Mouse (Mus musculus) erythroblast, adult 5-6 weeks (primary cell): ENCODE results near the gene Trim14. TPM values are rescaled to one million over a fixed set of nuclear protein-coding genes. Genes with fewer than 3 reads are reported as not detected.

Experiments used
- ATAC-seq: replicated peaks from 2 replicates; pipeline ENCODE4 v1.8.0; 2016; ENCODE audit warnings: moderate number of reproducible peaks, mild to moderate bottlenecking, moderate TSS enrichment, inconsistent platforms; ENCODE audit not compliant: poor library complexity, low FRiP score, severe bottlenecking
- total RNA-seq, 2 experiments: library from RNA; stranded (forward) in 1 of 2; stranded (reverse) in 1 of 2; fragments of 150-400 nt in 1 of 2; fragments of 200-764, 138-1000 nt in 1 of 2; gene quantifications; 2 replicates each; pipeline versions ENCODE4 v1.2.3 to v1.2.4; 2015 to 2017; ENCODE audit warnings: low replicate concordance in 2 of 2

Trim14 gene
- total RNA-seq, 2 experiments from 2014 or later = 6.5 to 16.5 TPM

DNA sequence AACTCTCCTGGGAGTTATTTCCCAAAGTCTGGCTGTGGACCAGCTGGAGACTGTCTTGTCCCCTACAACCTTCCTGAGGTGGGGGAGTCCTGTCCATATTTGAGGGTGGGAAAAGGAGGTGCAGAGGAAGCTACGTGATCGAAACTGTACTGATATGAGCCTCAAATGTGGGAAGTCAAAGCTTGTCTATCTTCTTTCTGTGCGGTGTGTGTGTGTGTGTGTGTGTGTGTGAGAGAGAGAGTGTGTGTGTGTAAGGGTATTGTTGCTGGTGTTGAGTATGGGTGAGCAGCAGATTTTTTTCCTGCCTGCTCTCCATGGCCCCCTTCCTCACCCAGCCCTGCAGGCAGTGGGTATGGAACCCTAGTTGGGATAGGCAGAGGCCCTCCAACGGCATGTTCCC is 28.3 kb upstream of the Trim14 start:
- no peak for ATAC-seq

DNA sequence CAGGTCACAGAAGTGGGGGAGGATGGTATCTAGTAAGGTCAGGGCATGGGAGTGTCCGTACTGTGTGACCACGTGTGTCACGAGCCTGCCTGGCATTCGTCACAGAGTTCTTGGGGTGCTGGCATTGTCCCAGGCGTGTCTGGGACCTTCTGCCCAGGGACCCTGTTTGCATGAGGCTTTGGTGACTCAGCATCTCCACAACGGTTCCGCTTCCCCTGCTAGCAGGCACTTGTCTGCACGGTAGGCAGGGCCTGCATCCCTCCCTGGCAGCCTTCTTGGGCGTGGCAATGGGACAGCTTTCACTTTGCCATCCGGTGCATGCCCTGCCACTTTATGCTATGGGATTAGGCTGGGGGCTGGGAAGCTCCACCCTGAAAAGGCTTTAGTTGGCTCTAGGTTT is 27.9 kb upstream of the Trim14 start:
- ATAC-seq = peak; percentile 67

- no peak for ATAC-seq
Measured at GRCm38 (mm10) chr4:46562841-46563240, 26.9 kb upstream of the Trim14 start.

DNA sequence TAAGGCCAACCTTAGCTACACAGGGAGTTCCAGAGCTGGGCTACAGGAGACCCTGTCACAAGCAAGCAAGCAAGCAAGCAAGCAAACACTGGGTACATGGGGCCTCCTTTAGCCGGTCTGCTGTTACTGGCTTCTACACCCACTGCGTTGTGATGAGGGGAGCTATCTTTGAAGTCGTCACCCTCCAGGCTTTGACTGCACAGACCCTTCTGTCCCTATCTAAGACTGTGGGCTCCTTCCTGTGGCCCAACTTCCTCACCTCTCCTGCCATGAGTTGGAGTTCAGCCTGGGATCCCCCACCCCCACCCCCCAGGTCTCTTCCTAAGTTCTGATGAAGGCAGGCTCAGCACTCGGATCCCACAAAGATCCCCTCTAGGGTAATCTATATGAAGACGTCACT is 26.1 kb upstream of the Trim14 start:
- no peak for ATAC-seq

DNA sequence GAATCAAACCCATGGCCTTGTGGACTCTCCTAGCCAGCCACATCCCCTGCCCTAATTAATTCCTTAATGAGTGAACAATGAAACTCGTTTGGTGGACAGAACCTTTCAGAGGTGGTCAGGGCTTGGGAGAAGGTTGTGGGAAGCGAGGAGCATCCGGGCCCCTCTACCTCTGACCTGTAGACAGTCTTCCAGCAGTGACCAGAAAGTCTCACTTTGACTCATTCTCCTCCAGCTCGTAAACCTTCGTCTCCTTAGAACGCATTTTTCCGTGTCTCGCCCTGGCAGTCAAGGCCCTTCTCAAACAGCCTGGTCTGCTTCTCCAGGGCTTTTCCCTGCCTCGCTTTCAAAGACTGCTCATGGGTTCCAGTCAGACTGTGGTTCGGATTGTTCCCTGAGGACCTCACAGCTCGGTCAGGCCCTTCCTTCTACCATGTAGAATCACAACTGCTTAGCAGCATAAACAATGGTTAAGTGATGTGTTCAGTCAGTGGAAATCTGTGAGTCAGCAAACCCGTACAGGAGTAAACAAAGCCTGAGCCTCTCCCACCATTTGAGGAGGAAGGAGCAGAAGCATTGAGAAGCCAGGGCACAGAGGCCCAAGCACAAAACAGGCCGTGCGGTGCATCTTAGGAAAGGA is 24.2 kb upstream of the Trim14 start:
- ATAC-seq = no peak

GRCm38 (mm10) chr4:46558672-46559667 is 23.0 kb upstream of the Trim14 start:
- no peak for ATAC-seq

- ATAC-seq = no peak
Measured at GRCm38 (mm10) chr4:46556933-46557332, 21.0 kb upstream of the Trim14 start.

GRCm38 (mm10) chr4:46555762-46556161 is 19.8 kb upstream of the Trim14 start:
- ATAC-seq = no peak

- no peak for ATAC-seq
Measured at GRCm38 (mm10) chr4:46554295-46555069, 18.5 kb upstream of the Trim14 start.

DNA sequence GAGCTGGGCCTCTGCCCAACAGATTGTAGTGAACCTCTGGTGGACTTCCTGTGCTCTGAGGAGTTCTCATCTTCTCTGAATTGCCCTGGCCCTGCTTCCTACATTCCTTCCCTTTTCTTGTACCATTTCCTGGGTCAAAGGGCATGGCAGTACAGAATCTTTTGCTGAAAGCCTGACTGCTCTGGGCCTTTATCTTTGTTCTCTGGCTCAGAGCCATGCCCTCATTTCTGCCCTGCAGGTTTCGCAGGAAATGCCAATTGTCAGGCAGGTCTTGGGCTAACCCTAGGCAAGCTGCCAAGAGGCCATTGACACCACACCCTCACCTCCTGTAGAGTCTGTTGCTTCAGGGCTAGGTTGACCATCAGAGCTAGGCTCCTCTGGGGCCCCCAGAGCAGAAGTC is 17.9 kb upstream of the Trim14 start:
- ATAC-seq = no peak

DNA sequence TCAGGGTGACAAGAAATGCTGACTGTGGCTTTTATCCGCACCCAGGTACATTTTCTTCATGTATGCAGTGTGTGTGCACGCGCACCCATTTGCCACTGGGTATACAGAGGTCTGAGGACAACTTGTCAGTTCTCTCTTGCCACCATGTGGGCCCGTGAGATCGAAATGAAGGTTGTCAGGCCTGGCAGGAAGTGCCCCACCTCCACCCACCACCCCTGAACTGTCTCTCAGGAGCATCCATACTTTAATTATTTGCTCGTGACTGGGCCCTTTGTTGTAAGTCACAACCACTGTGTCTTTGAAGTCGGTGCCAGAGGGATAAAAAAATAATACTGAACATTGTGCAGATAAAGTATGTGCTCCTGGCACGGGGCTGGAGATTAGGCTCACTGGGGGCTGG is 14.5 kb upstream of the Trim14 start:
- ATAC-seq = no peak

DNA sequence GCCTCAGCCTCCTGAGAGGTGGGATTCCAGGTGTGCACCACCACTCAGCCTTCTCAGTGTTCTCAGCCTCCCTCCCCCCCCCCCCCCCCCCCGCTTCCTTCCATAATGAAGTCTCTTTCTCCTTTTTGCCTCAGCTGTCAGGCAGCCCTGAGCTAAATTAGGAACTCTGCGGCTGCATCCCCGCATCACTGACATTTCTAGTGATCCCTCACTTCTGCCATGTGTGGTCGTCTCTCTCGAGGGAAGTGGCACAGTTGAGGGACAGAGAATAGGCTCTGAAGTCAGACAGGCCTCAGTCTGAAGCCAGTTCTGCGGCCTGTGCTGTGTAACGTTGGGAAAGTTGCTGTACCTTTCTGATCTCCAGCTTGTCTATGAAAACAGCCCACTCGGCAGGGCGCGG is 14.0 kb upstream of the Trim14 start:
- ATAC-seq = no peak

DNA sequence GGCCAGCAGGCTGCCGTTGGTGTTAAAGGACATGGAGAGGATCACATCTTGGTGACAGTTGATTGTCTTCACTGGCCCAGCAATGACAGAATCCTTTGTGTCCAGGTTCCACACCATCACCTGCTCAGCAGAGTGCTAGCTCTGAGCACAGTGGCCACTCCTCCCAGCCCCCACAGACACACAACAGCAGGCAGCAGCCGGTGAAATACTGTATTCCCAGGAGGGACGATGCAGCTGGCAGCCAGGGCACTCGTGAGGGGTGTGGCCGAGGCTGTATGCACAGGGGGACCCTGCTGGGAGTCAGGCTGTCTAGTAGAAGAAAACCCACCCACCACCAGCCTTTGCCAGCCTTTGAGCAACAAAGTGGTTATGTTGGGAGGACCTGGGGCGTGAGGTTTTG is 10.8 kb upstream of the Trim14 start:
- ATAC-seq = no peak

DNA sequence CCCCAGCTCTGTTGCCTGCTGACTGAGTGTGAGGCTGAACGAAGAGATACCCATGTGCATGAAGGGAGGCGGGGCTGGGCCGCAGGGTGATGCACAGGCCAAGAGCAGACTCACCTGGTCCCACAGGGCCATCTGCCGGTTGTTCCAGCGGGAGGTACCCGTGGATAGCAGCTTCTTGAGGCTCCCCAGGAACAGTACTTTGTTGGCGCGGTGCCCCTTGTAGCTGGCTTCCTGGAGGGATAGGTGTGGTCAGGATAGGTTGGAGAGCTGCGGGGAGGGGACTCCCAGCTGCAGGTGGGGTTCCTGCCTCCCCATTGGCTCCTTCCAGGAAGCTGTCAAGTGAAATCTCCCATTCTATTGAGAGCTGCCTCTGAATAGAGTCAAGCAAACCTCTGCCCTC is 9.6 kb upstream of the Trim14 start:
- ATAC-seq = no peak

- no peak for ATAC-seq
Measured at GRCm38 (mm10) chr4:46544313-46544712, 8.4 kb upstream of the Trim14 start.

DNA sequence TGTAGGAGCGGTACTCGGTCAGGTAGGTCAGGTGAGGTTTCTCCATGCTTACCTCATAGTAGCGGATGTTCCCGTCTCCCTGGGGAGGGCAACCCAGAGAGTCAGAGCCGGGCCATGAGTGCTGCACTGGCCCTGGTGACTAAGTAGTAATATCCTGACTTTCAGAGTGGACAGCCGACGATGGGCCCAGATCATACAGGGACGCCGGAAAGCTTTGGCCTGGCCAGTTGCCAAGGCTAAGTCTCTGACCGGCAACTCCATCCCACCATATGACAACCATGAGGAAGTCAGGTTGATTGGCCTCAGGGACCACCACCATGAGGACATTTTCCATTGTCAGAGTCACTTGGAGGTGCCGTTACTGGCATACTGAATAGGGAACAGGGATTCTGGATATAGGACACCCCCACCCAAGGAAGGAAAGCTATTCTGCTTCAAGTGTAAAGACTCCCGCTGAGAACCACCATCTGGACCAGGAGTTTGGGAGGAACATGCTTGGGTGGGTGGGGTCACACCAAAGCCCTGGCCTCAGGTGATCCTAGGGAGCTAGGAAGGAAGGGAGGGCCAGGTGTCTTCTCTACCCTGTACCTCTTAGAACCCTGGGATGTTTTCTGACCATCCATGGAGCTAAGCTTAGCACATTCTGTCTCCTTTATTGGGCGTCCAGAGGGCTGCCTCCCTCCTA is 7.6 kb upstream of the Trim14 start:
- ATAC-seq = peak; percentile 12; the same call in 1 of the 2 replicates

DNA sequence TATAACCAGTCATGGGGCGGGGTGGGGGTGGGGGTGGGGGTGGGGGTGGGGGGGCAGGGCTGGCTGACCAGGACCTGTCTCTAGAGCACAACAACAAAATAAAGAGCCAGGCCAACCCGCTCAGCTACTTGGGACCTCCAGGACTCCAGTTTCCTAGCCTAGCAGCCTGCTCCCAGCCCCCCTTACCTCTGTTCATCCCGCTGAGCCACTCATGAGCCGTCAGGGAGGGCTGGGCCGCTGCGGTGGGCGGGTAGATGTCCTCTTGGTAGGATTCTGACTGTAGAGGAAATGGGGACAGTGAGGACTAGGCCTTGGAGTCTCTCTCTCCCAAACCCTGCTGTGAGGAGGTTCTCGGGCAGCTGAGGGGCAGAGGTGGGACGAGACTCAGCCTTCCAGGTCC is 5.8 kb upstream of the Trim14 start:
- ATAC-seq = no peak

GRCm38 (mm10) chr4:46539167-46539566 is 3.2 kb upstream of the Trim14 start:
- no peak for ATAC-seq

DNA sequence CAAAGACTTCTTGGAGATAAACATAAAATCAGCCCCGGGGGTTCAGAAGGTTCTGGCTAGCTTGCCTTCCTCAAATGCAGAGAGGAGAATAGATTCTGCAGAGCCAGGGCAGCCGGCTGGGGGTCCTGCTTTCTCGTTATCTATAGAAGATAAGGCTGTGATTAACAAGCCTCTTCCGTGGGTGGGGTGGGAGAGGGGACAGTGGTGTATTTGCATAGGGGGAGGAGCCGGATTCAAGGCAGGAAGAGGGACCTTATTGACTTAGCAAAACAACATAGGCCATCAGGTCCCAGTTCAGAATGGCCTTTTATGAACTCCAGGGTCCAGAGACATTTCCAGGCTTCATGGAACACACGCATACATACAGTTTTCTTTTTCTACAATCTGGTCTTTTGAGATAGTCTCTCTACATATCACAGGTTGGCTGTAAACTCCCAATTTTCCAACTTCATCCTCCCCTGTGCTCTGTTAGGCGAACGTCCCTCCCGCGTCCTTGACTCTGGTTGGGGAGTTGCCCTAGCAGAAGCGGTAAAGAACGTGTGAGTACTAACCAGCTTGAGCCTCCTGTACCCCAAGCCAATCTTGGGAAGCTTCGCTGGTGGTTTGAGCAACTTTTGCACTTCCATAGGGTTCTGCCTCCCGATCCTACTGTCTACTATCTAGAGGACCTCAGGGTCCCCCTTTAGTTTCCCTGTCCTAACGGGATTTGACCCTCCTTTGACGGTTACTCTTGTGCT is 679 bp downstream of the Trim14 start:
- no peak for ATAC-seq
